Mouse (Mus musculus) small intestine, adult 2 months (tissue): ENCODE results near the gene Ccl2.

Experiments used
- CTCF ChIP-seq: fragments of 200-500 bp; IDR thresholded peaks from 2 replicates; pipeline ENCODE4 v1.5.1; 2012; ENCODE audit warnings: low read depth, mild to moderate bottlenecking, control low read depth, inconsistent platforms, low read length, moderate library complexity, mixed read lengths; ENCODE audit not compliant: insufficient replicate concordance, insufficient read length; ENCODE audit errors: extremely low read depth
- POLR2A ChIP-seq: fragments of 200-500 bp; IDR thresholded peaks from 2 replicates; pipeline ENCODE4 v1.6.1; 2012; ENCODE audit warnings: low read depth, mild to moderate bottlenecking, control low read depth, inconsistent platforms, low read length, moderate library complexity

DNA sequence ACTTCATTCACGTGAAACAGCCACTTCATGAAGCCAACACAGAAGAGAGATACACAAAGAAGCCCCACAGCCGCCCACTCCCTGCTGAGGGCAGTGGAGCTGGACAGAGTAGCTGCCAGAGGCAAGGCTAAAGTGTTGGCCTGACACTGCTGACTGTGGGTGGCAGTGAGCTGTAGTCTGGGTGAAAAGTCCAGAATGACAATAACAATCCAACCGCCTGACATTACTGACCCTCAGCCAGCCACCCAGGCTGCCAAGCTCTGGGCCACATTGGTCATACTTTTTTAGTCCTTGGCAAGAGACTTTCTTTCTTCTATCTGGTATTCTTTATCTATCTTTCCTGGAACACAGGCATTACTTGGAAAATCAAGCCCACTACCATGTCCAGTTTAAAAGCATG, 35.7 kb downstream of the Ccl2 start:
- TF ChIP-seq POLR2A (no peak), CTCF (no peak)
